Mouse (Mus musculus) brain, embryonic 14.5 days (tissue): Measurements from ENCODE around the gene Hoxc4.

ENCODE experiments used
- CTCF ChIP-seq: fragments of 200-500 bp; IDR thresholded peaks from 2 replicates; pipeline ENCODE4 v1.5.1; 2012; ENCODE audit warnings: inconsistent platforms, mild to moderate bottlenecking, moderate library complexity, borderline replicate concordance; ENCODE audit not compliant: insufficient read depth, insufficient read length; ENCODE audit errors: extremely low read depth
- POLR2A ChIP-seq: fragments of 200-500 bp; IDR thresholded peaks from 2 replicates; pipeline ENCODE4 v1.6.1; 2012; ENCODE audit warnings: mild to moderate bottlenecking, inconsistent platforms, borderline replicate concordance; ENCODE audit not compliant: poor library complexity, insufficient read depth, insufficient read length, severe bottlenecking; ENCODE audit errors: extremely low read depth

DNA sequence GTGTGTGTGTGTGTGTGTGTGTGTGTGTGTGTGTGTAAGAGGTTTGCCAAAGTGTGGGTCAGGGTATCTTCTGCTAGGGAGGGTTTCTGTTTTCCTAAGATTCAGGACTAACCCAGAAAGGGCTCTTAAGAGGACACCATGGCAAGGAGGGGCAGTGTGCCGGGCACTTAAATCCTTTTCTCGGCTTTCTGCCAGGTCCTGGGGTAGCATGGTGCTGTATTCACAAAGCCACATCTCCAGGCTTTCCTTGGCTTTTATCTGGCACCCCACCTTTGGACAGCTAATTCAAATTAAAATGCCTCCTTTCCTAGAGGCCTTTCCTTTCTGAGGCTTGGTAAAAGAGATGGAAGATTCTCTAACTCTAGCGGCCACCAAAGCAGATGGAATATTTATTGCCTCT, 20.9 kb downstream of the Hoxc4 start:
- no peak for TF ChIP-seq CTCF
- TF ChIP-seq POLR2A, result no peak
